Mouse (Mus musculus) forebrain, embryonic 10.5 days (tissue): Measurements from ENCODE around the gene Stx1a. TPM values are rescaled to one million over a fixed set of nuclear protein-coding genes. Genes with fewer than 3 reads are reported as not detected.

Source experiments
- DNase-seq: peaks from one replicate; pipeline ENCODE4 v3.0.0-alpha.2; 2017; ENCODE audit warnings: low spot score; ENCODE audit errors: extremely low spot score
- H3K27ac ChIP-seq: fragments of 300-500 bp; sonication (generic); 2 replicates; pipeline ENCODE4 v1.5.1; 2016; ENCODE audit warnings: mild to moderate bottlenecking
- H3K27me3 ChIP-seq: fragments of 300-500 bp; sonication (generic); 2 replicates; pipeline ENCODE4 v1.6.1; 2016; ENCODE audit warnings: mild to moderate bottlenecking; ENCODE audit not compliant: poor library complexity, severe bottlenecking
- H3K36me3 ChIP-seq: fragments of 300-500 bp; sonication (generic); replicated peaks from 2 replicates; pipeline ENCODE4 v1.6.1; 2016; ENCODE audit warnings: mild to moderate bottlenecking, moderate library complexity
- H3K4me1 ChIP-seq: fragments of 300-500 bp; sonication (generic); 2 replicates; pipeline ENCODE4 v1.6.1; 2016
- H3K4me3 ChIP-seq: fragments of 300-500 bp; sonication (generic); 2 replicates; pipeline ENCODE4 v1.5.1; 2016; ENCODE audit warnings: mild to moderate bottlenecking, moderate library complexity
- H3K9me3 ChIP-seq: fragments of 300-500 bp; sonication (generic); 2 replicates; pipeline ENCODE4 v1.6.1; 2016; ENCODE audit warnings: mild to moderate bottlenecking, moderate library complexity
- WGBS: fragments of 180-500 bp; shearing (Covaris S2); methylation state at CpG from one replicate; pipeline ENCODE4 v1.1.7; 2016; 5-methylcytosine and 5-hydroxymethylcytosine counted together
- polyA plus RNA-seq: library from polyadenylated mRNA; unstranded; fragments of >200 nt; fragmentation: Nextera tagmentation; extraction: Ambion mirVana; gene quantifications from 2 replicates; pipeline ENCODE4 v1.2.1, GENCODE M21; 2016

The Stx1a gene
- polyA plus RNA-seq, 1 experiment from 2014 or later = 8.7 TPM

- Histone ChIP-seq H3K36me3 (peaks cover 10% of the 10 kb centered on the region), H3K27me3 (peaks cover 16% of the 10 kb centered on the region), H3K27ac (no peak overlapping the region), H3K4me1 (peaks cover 30% of the 10 kb centered on the region), H3K4me3 (no peak overlapping the region), H3K9me3 (no peaks in the 10 kb centered on the region)
- 90% methylated on average over 5 of the region's 5 CpGs for WGBS
- DNase-seq = no peak
Measured at GRCm38 (mm10) chr5:135080539-135080938, 57.3 kb downstream of the Stx1a start.

GRCm38 (mm10) chr5:135086871-135087270 is 63.6 kb downstream of the Stx1a start:
- H3K27me3 ChIP-seq = peaks cover 53% of the 10 kb centered on the region
- no peak for DNase-seq
- H3K36me3 ChIP-seq = no peaks in the 10 kb centered on the region
- no peak overlapping the region for H3K27ac ChIP-seq
- H3K4me3 ChIP-seq = no peak overlapping the region
- H3K9me3 ChIP-seq = no peaks in the 10 kb centered on the region
- 59% methylated on average over 4 of the region's 4 CpGs for WGBS
- H3K4me1 ChIP-seq = peaks cover 17% of the 10 kb centered on the region

- no peak for DNase-seq
- 3% methylated on average over 39 of the region's 39 CpGs for WGBS
- H3K4me1 ChIP-seq = peaks cover 10% of the 10 kb centered on the region
- H3K27ac ChIP-seq = peak within 1 kb of the TSS; percentile 31
- peaks cover 68% of the 10 kb centered on the region for H3K27me3 ChIP-seq
- H3K9me3 ChIP-seq = no peaks in the 10 kb centered on the region
- H3K36me3 ChIP-seq = no peaks in the 10 kb centered on the region
- peak within 1 kb of the TSS; percentile 41 for H3K4me3 ChIP-seq
Measured at GRCm38 (mm10) chr5:135089653-135090052, 66.4 kb downstream of the Stx1a start, which contains the start of gene Mlxipl. Mlxipl (plus strand) TSS chr5:135089890.

Other genes starting within 250 kb of the Stx1a start
- gene Tmem270, start 116.7 kb upstream of the Stx1a start, polyA plus RNA-seq = not detected in 2 replicates
- 2.0 and 4.9 TPM in 2 replicates for gene Cldn13, start 108.0 kb upstream of the Stx1a start, polyA plus RNA-seq
- 10.3 and 11.8 TPM in 2 replicates for gene Mettl27, start 91.1 kb upstream of the Stx1a start, polyA plus RNA-seq
- gene Cldn4, start 76.5 kb upstream of the Stx1a start, polyA plus RNA-seq = 6.2 and 6.3 TPM in 2 replicates
- gene Cldn3, start 37.3 kb upstream of the Stx1a start, polyA plus RNA-seq = 10.8 and 14.9 TPM in 2 replicates
- 40.1 and 40.8 TPM in 2 replicates for gene Abhd11, start 14.3 kb upstream of the Stx1a start, polyA plus RNA-seq
- gene Dnajc30, start 40.7 kb downstream of the Stx1a start, polyA plus RNA-seq = 25.0 and 26.1 TPM in 2 replicates
- 172 and 176 TPM in 2 replicates for gene Bud23, start 41.5 kb downstream of the Stx1a start, polyA plus RNA-seq
- 6.6 and 7.7 TPM in 2 replicates for gene Vps37d, start 54.8 kb downstream of the Stx1a start, polyA plus RNA-seq
- gene Mlxipl, start 66.4 kb downstream of the Stx1a start, polyA plus RNA-seq = 4.0 and 4.1 TPM in 2 replicates
- 23.8 and 25.0 TPM in 2 replicates for gene Tbl2, start 126.2 kb downstream of the Stx1a start, polyA plus RNA-seq
- gene Bcl7b, start 144.8 kb downstream of the Stx1a start, polyA plus RNA-seq = 43.3 and 44.4 TPM in 2 replicates
- gene Baz1b, start 163.8 kb downstream of the Stx1a start, polyA plus RNA-seq = 58.0 and 59.1 TPM in 2 replicates
- gene Fzd9, start 227.7 kb downstream of the Stx1a start, polyA plus RNA-seq = 13.6 and 14.1 TPM in 2 replicates